Mouse (Mus musculus) right cerebral cortex, postnatal 25 days (tissue): ENCODE measurements at regions not wholly inside any gene's neighbourhood (a gene's known extent, or its start where the extent isn't known, plus 50 kb on each side); places are given as distances from the start of the nearest gene placed in this dataset.

Experiments
- DNase-seq: peaks from one replicate; pipeline ENCODE4 v3.0.0; 2022

DNA sequence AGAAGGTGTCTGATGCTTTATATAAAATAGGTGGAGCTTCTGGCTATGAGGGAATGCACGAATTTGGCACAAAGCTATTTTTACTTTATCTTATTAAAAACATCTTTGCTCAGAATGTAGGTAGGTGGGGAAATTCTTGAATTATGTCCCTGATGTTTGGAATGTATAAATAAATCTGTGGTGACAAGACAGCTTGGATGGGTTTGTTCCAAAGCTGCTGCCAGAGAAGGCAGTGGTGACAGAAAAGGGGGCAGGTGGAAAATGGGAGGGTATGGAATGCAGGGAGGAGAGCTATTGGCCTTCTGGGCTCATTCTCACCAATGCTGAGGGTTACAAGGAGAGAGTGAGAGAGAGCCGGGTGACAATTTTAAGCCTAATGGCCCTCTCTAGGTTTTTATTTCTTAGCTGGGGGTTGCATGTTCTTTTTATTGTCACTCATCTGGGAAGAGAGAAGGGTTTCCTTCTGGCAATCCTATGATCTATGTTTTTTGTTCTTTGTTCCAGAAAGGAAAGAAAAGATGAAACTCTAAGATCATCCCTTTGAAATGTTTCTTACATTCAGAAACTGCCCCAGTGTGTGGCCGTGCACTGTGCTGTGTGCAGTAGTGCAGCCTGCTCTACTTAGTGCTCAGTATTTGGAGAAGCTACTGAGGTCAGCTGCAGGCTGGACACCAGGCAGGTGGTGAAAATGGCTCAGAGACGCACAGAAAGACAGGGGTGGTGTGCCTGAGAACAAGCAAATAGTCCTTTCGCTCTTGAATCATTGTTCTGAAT lies 205.2 kb upstream of the Fam92a start:
- peak; percentile 19 for DNase-seq

DNA sequence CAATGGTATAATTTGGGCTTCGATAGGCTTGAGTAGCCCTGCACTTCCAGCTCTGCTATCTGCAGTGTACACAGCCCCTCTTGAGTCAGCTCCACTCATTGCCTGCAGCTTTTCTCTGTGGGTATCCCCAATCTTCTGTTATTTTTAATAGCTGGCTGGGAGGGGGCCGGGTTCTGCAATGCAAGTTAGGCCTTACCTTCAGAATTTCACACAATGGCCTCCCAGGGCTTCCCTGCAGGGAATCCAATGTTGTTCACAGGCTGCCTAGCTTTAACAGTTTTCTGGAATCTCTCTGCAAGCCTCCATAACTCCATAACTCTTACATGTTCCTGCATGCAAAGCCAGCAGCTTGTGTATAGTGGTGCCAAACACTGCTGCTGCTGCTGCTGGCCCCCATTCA lies 197.7 kb upstream of the Fam92a start:
- DNase-seq = no peak

DNA sequence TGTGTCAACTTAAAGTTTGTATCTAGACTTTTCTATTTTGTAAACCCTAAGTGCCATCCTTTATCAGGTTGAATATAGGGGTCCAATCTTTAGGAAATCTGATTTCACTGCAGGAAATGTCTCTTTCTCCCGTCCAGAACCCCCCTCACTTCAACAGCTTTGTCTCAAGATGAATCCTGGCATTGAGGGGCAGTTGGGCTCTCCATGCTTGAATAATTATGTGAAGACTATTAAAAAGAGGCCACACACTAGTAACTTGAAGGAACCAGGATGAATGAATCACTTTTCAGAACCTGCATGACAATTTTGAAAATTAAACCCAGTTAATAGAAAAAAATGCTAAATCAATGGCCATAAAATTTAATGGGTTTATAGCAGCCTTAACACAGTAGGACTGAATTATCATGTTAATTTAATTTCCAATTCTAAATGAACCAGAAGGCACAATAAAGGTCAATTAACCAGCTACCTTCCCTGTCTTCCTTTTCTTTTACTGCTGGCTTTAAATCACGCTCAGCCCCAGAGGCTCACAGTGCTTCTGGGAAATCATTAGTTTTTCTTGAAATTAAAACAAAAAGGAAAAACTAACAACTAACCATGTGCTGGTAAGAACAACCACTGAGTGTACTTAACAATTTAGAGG lies 185.3 kb upstream of the Fam92a start:
- DNase-seq = no peak

DNA sequence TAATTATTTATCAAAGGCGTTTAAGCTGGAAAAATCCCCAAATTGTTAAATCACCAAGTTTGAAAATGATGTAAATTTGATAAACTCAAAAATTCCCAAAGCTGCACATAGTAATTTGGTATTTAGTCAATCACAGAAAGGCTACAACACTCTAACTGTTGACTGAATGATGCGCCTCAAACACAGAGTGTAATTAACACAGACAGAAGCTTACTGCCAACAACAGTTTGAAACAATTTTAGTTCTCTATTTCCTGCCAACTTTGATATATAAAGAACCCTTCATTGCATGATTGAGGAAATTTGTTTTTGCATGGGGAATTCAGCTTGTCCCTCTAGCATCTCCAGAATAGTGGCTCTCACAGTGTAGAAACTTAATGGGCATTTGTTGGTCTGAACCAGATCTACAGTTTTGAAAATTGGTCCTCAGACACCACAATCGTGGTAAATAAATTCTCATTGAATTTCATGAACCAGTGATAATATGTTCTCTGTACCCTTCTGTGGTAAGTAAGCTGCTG lies 181.6 kb upstream of the Fam92a start:
- no peak for DNase-seq

DNA sequence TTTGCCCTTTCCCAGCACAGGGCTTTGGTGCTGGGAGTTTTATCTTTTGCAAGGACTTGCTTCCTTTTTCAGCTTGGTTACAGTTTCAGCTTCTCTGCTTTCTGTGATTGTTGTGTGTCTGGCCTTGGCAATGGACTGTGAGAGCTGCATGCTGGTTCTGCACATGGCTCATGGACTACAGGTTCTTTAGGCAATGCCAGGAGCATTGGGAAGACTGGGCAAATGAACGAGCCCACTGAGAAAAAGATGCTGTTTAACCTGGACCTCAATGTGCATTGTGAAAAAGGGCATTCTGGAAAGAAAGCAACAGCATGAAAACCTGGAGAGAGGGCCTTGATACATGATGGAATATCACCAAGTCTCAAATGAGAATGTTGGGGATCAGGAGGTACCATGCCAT lies 167.4 kb upstream of the Fam92a start:
- no peak for DNase-seq

DNA sequence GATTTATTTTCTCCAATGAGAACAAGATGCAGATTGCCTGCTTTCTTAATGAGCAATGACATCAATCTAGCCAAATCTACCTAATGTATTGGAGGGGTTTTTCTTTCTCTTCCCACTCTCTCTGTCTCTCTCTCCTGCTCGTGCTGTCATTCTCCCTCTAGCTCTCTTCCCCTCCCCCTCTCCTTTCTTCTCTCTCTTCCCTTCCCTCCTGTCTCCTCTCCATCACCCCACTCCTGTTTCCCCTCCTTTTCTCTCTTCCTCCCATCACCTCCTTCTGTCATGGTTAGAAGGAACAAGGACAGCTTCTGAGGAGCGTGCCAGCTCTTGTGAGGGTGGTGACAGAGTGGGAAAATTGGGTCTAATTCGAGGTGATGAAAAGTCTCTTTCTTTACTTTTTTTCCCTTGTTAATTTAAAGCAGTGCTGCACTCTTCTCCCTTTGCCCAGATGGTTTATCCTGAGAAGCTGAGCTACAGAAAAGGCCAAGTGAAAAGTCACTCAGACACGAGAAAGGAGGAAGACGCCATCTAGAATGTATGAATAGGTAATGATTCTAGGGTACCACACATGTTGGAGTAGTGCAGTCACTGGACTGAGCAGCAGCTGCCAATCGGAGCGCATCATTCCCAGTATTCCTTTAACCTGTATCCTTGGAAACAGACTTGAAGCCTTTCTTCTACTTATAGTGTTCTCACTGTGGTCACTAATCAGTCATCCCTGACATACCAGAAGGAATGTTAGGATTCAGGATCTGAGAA lies 163.2 kb upstream of the Fam92a start:
- no peak for DNase-seq

DNA sequence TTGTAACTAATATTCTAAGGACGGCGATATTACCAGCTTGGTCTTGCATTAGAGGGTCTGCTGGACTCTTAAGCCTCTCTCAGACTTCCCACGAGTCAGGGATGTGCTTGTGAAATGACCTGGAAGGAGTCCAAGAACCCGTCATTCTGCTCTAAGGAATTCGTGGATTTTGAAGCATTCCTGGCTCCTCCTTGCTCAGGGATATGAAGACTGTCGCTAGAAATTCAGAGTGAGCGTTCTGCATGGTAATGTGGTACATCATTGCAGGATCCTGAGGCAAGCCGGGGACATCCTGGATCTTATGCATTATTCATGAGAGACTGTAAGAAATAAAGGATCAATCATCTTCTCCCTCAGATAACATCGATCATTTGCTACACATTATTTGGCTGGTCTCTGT lies 162.6 kb upstream of the Fam92a start:
- no peak for DNase-seq

DNA sequence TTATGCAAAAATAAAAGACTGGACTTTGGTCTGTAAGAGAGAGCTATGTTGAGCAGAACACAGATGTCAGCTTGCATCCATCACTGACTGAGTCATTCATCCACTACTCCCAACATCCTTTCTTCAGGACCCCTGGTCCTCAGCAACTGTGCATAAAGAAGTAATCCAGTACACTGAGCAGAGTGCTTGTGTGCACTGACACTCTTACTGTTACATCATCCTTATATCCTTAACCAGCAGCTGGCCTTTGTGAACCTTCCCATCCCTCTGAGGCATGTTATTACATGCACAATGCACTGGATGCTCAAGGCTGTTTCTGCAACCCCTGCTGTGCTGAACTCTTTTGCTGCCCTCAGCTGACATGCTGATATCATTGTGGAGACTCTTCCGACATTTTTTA lies 144.2 kb upstream of the Fam92a start:
- DNase-seq = no peak

DNA sequence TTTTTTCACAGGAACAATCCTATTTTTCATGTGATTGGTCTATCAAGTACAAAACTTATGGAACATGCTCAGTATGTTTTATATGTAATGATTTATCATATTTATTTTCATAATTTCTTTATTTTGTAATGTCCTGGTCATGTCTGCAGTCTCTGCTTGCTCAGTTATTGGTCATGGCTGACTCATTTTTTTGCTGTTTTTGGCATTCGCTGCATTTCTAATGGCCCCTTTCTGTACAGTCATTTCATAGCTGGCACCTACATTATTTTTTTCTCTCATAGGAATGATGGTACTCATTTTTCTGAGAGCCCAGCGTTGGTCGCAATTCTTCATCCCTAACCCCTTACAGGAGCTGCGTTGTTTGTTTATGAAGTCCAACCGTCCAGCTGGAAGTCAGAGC lies 136.5 kb upstream of the Fam92a start:
- DNase-seq = no peak

DNA sequence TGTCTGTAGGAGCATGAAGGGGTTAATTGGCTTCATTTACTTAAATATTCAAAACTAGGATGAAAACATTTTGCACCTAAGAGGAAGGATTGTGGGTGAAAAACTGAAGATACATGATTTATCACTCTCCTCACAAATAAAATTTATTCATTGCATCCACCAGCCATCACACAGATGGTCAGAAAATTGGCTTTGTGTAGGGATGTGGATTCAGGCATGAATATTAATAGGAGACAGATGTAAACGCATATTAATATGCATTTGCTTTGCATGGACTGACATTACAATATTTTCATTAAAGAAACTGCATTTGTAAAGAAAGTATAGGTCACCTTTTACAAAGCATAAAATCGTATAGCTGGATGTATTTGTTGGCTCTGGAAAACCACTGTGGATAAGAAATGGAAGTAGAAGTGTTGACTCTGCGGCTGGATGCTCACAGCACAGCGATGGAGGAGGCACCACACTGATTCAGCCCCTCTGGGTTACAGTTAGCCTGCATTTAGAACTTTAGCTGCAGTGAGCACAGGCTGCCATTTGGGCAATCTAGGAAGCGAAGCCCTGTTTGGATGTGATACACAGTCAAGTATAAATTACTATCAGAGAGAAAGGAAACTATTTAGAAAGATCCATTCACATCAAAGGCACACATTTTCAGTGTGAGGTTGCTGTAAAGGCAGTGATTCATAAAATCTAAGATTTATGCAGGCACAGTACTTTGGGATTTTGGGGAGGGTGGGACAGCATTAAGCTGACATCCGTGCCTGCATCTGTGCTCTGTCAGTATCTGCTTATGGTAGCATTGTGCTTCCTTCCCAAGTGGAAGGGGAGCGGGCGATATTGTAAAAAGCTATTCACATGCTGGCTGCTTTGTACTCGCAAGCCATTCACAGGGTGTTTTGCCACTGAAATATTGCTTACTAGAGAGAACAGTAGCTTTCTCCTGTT lies 135.1 kb upstream of the Fam92a start:
- DNase-seq = no peak

DNA sequence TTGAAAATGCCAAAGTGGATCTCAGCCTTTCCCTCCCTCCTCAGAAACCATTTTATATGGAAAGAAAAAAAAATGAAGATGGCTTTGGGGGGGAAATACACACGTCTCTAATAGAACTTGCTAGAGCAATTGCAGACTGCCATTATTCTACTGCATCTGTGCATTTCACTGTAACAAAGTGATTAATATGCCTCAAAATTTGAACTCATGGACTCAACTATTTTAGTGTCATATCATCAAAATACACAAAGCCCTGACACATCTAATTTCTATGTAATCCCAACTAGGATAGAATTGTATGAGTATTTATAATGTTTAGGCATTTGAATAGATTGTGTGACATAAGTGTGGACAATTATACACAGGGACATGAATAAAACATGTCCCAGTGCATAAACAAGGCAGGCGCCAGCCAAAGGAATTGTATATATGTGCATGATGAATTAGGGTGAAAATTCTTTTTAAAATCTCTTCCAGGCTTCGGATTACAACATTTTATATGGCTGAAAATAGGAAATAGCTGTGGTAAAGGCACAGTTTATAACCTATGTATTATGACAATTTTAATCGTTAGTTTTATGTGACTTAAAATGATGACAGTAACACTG lies 115.4 kb upstream of the Fam92a start:
- DNase-seq = no peak

DNA sequence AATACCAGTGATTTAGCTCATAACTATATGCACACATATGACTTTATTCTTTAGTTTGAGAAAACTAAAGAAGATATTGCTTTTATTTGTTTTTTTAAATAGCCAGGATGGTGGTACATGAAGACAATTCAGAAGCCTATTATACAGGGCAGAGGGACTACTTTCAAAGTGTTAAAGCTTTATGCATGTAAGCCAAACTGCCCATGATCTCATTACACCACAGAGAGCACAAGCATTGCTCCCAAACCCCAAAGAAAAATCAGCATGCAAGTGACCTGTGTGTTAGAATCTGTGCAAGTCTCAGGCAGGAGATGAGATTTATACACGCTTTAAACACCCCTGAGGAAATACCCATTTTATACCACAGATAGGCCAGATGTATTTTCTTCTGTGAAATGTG lies 114.6 kb upstream of the Fam92a start:
- DNase-seq = no peak

DNA sequence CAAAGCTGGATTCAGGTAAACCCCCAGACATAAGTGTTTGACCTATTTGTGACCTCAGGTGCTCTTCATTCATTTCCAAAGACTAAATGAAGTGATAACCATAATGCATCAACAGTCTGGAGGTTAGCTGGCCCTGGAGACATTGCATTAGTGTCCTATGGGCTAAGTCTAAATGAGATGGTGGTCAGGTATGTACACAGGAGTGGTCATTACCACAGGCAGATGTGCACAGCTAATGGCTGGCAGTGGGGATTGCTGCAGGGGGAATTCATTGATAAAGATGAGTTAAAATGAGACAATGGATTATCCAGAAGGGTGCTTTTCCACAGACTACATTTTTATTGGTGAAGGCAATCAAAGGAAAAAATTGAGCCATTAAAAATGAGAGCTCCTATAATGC lies 114.2 kb upstream of the Fam92a start:
- no peak for DNase-seq

DNA sequence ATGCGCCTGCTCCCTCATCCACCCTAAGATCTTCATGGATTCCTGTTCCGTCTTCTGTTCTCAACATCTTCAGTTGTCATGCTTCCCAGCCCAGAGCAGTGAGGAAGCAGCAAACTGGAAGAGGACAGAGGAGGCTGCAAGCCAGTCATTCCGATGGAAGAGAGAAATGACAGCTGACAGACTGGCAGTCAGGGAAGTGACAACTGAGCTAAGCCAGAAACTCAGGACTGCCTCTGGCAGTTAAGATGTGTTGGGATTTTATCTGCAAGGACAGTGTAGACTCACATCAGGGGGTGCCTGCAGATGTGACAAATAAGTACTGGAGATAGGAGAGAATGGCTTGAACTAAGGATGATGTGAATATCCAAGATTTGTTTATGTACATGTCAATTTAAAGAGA lies 106.1 kb upstream of the Fam92a start:
- no peak for DNase-seq

DNA sequence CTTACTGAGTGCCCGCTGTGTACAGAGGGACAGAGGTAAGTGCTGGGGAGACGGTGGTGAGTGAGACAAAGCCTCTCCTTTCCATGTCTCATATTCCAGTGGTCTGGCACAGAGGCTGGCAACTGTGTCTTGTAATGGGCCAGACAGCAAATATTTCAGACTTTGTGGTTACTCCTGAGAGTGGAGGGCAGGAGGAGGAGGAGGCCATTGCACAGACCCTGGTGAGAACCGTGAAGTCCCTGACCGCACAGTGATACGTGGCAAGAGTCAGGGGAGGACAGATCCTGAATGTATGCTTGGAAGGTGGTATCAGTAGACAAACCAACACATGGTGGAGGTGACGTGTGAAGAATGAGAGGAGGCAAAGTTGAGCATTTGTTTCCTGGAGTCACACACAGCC lies 101.6 kb upstream of the Fam92a start:
- no peak for DNase-seq

DNA sequence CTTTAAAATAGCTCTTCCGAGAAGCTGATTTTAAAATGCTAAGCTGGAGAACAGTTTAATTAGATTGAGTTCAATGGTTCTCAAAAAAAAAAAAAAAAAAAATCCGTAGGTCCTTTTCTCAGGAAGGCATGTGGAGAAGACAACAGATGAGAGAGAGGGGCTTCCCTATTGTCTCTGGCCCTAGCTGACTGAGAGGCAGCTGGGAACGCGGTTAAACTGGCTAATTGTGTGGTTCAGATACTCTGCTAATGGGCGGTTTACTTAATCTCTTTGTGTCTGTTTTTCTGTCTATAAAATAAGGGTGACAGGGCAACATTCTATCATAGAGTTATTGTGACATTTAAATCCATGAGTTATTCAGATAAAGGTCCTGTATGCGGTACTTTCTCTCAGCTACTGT lies 101.1 kb upstream of the Fam92a start:
- no peak for DNase-seq

DNA sequence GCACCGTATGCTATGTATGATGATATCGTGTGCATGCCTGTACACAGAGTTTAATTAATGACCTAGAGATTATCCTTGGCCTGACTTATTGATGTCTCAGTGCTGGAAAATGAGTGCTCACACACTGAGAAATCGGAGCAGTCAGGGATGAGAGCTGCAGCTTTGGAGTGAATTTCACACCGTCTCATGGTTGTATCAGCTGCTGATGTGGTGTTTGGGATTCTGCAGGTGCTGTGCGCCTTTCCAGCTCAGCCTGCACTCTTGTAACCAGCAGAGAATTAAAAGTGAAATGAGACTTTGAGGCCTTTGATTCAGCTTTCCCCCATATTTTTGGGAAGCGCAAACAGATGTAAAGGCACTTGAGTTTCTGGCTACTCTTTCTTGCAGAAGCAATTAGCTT lies 100.6 kb upstream of the Fam92a start:
- DNase-seq = no peak

DNA sequence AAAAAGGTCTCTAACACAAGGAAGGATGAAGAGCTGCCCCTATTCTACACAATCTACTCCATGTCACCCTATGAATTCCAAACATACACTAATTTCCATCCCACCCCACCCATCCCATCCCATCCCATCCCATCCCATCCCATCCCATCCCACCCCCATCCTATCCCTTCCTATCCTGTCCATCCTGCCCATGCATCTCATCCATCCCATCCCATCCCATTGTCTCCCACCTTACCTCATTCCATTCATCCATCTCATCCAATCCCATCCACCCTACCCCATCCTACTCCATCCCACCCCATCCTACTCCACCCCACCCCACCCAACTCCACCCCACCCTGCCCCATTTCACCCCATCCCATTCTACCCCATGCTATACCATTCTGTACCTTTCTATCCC lies 91.9 kb upstream of the Fam92a start:
- DNase-seq = no peak

DNA sequence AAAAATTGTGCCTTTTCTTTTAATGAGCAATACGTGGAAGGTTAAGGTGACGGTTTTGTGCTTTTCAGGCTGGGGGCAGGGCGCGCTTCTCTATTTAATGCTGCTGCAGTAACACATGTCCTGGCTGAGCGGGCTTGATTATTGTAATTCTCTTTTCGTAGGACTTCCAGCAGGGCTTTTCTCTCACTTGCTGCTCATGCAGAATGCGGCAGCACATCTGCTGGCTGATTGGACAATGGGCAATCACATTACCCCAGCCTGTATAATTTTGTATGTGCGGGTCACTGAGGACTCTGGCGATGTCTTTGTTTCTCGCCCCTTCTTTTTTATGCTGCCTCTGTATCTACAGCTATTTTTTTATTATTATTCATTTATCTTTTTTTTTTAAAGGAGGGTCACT lies 91.4 kb upstream of the Fam92a start:
- DNase-seq = no peak

DNA sequence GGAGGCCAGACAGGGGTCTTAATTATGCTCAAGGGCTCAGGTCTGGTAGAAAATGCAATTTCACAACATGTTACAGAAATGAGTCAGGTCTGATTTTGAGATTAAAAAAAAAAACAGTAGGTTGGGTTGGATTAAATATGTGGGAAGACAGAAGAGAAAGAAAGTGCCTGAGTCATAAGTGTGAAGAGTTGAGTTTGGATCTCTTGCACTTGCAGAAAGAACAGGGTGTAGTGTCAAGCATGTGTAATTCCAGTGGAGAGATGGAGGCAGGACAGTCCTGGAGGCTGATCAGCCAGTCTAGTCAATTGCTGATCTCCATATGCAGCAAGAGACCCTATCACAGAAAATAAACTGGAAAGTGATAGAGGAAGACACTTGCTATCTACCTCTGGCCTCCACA lies 76.2 kb upstream of the Fam92a start:
- no peak for DNase-seq

DNA sequence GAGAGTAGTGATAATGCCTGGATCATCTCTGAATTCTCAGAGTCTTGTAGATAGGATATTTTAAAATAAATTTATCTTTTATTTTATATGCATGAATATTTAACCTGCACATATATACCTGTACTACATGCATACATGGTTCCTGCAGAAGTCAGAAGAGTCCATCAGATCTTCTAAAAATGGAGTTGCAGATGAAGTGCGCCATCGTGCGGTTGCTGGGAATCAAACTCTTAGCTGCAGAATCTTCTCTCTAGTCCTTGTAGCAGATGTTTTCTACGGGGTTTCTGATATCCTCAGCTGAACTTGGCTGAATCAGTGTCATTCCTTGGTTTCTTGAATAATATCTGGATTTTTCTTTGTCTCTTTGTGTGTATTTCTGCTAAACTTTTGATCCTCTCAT lies 74.8 kb upstream of the Fam92a start:
- no peak for DNase-seq

DNA sequence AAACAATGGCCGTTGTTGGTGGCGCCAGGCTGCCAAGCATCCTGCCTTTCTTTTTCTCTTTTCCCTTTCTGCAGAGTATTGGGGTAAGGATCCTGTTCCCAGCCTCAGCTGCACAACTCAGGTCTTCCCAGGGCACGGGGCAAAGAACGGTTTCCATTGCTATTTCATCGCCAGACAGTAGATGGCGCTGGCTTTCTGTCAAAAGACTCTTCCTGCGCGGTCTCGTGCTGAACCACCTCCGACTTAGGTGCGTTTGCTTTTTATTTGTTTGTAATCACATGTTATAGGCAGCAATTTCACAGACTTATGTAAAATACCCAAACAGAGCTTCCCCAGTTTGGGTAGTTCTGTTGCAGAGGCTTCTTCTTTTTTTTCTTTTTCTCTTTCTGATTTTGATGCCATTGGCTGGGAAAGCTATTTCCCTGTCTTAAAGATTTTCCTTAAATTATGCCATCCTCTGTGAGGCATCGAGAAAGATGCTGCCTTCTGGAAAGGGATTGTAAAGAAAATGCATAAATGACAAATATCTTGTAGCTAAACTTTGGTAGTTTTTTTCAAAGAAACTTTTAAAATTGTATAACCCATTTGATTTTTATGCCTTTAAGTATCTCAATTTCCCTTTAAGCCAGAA lies 69.2 kb upstream of the Fam92a start:
- peak; percentile 65 for DNase-seq
